Mouse (Mus musculus): ENCODE measurements at regions not wholly inside any gene's neighbourhood (a gene's known extent, or its start where the extent isn't known, plus 50 kb on each side); places are given as distances from the start of the nearest gene placed in this dataset.

GRCm38 (mm10) chr1:157939516-157939915 is 416.6 kb downstream of the Brinp2 start:
- DNase-seq, result no peak
- intact Hi-C loops (cut with DNase I), result no loop called here

- intact Hi-C loops (cut with DNase I), result no loop called here
- no peak for DNase-seq
These were observed 415.8 kb downstream of the Brinp2 start for GRCm38 (mm10) chr1:157940331-157940758.

GRCm38 (mm10) chr1:157957506-157957905 is 398.6 kb downstream of the Brinp2 start:
- DNase-seq, result no peak
- intact Hi-C loops (cut with DNase I), result no loop called here

GRCm38 (mm10) chr1:157964461-157964860 is 391.7 kb downstream of the Brinp2 start:
- intact Hi-C loops (cut with DNase I), result no loop called here
- no peak for DNase-seq

- intact Hi-C loops (cut with DNase I), result no loop called here
- no peak for DNase-seq
These were observed 386.5 kb downstream of the Brinp2 start for GRCm38 (mm10) chr1:157969635-157970111.

- DNase-seq, result no peak
- intact Hi-C loops (cut with DNase I), result no loop called here
These were observed 382.5 kb downstream of the Brinp2 start for GRCm38 (mm10) chr1:157973373-157974232.

GRCm38 (mm10) chr1:157974656-157975055 is 381.5 kb downstream of the Brinp2 start:
- no peak for DNase-seq
- intact Hi-C loops (cut with DNase I), result no loop called here

- intact Hi-C loops (cut with DNase I), result no loop called here
- peak; percentile 15 to 38 for DNase-seq
These were observed 337.0 kb downstream of the Brinp2 start for GRCm38 (mm10) chr1:158019161-158019560.

- intact Hi-C loops (cut with DNase I), result no loop called here
- DNase-seq, result peak; percentile 41 to 45
These were observed 316.4 kb downstream of the Brinp2 start for GRCm38 (mm10) chr1:158039756-158040155.

- DNase-seq, result peak; percentile 1 to 3
These were observed 315.8 kb downstream of the Brinp2 start for GRCm38 (mm10) chr1:158040334-158040733.

GRCm38 (mm10) chr1:158052644-158053043 is 303.5 kb downstream of the Brinp2 start:
- intact Hi-C loops (cut with DNase I), result no loop called here

More at GRCm38 (mm10) chr1:158040334-158040733, 315.8 kb downstream of the Brinp2 start:
- intact Hi-C loops (cut with DNase I), result no loop called here

GRCm38 (mm10) chr1:158054961-158055360 is 301.2 kb downstream of the Brinp2 start:
- DNase-seq, result no peak
- intact Hi-C loops (cut with DNase I), result no loop called here

More at GRCm38 (mm10) chr1:158052644-158053043, 303.5 kb downstream of the Brinp2 start:
- no peak for DNase-seq

- no peak for DNase-seq
- intact Hi-C loops (cut with DNase I), result no loop called here
These were observed 299.0 kb downstream of the Brinp2 start for GRCm38 (mm10) chr1:158056994-158057630.

GRCm38 (mm10) chr1:158057789-158058188 is 298.3 kb downstream of the Brinp2 start:
- DNase-seq, result no peak
- intact Hi-C loops (cut with DNase I), result no loop called here

- no peak for DNase-seq
- intact Hi-C loops (cut with DNase I), result no loop called here
These were observed 294.1 kb downstream of the Brinp2 start for GRCm38 (mm10) chr1:158061995-158062394.

GRCm38 (mm10) chr1:158082181-158082580 is 273.9 kb downstream of the Brinp2 start:
- DNase-seq, result no peak
- intact Hi-C loops (cut with DNase I), result no loop called here

GRCm38 (mm10) chr1:158085856-158086255 is 270.3 kb downstream of the Brinp2 start:
- intact Hi-C loops (cut with DNase I), result no loop called here
- DNase-seq, result no peak

- intact Hi-C loops (cut with DNase I), result no loop called here
- no peak for DNase-seq
These were observed 258.6 kb downstream of the Brinp2 start for GRCm38 (mm10) chr1:158097500-158097899.

- intact Hi-C loops (cut with DNase I), result no loop called here
- no peak for DNase-seq
These were observed 236.4 kb downstream of the Brinp2 start for GRCm38 (mm10) chr1:158119708-158120107.

- intact Hi-C loops (cut with DNase I), result no loop called here
- DNase-seq, result no peak
These were observed 231.2 kb downstream of the Brinp2 start for GRCm38 (mm10) chr1:158124902-158125301.

GRCm38 (mm10) chr1:158126272-158126671 is 229.9 kb downstream of the Brinp2 start:
- no peak for DNase-seq
- intact Hi-C loops (cut with DNase I), result no loop called here
